Mouse (Mus musculus) cerebellum, adult 18-20 months (tissue): ENCODE measurements around the gene Pinlyp.
"Not testable (repeated sequence)": the region's sequence is repeated elsewhere in the genome, so short reads cannot be mapped to it uniquely, and the experiment has no call there.

Experiments
- DNase-seq, 2 experiments: peaks; one replicate each; pipeline ENCODE4 v3.0.0; 2021

Pinlyp gene

DNA sequence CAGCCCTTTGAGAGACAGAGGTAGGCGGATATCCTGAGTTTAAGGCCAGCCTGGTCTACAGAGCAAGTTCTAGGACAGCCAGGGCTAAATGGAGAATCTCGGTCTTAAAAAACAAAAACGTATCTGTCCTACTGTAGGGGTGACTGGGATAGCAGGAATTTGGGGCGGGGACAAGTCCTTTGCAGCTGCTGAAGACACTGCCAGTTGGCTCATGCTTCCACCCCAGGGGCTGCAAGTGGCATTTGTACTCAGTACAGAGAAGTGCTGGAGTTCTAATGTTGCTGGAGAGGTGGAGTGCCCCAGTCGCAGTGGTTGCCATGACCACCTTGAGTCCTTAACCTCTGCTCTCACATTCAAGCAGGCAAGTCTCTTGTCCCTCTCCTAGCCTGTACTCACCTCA is 23.1 kb downstream of the Pinlyp start:
- no peak for DNase-seq

DNA sequence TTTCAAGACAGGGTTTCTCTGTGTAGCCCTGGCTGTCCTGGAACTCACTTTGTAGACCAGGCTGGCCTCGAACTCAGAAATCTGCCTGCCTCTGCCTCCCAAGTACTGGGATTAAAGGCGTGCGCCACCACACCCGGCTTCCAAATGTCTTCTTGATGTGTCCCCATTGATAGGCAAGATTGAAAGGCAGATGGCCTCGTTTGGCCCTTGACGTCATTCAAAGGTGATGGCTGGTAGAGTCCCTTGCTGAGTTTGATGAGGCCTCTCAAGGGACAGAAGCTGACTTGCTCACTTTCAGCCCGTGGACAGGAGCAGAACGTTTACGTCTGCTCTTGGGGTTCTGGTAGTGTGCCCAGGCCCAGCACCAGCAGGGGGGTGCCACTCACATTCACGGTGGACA is 25.9 kb downstream of the Pinlyp start:
- not testable (repeated sequence) for DNase-seq

DNA sequence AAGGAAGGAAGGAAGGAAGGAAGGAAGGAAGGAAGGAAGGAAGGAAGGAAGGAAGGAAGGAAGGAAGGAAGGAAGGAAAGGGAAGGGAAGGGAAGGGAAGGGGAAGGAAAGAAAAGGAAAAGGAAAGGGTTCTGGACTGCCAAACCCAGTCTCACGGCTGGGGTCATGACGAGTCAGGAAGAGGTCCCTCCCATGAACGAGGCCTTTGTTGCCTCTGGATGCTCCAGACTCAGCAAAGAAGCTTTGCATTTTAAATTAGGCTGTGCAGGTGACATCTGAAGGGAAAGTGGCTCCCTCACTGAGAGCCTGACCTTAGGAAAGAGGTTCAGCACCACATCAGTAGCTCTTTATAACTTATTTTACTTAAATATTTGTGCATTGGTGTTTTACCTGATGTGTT is 26.8 kb downstream of the Pinlyp start:
- DNase-seq = no peak

DNA sequence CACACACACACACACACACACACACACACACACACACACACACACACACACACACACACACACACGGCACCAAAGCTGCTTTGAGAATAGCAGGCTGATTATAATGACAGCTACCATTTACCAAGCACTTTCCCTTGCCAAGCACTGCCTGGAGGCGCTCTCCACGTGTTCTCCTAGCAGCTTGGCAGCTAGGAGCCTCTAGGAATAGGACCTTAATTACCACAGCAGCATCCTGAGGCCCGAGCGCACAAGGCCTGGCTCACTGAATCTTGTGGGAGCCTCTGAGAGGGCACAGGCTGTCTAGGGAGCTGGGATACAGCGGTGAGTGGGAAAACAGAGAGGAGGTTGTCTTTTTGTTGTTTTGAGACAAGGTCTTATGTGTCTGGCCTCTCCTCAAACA is 28.3 kb downstream of the Pinlyp start:
- no peak for DNase-seq

DNA sequence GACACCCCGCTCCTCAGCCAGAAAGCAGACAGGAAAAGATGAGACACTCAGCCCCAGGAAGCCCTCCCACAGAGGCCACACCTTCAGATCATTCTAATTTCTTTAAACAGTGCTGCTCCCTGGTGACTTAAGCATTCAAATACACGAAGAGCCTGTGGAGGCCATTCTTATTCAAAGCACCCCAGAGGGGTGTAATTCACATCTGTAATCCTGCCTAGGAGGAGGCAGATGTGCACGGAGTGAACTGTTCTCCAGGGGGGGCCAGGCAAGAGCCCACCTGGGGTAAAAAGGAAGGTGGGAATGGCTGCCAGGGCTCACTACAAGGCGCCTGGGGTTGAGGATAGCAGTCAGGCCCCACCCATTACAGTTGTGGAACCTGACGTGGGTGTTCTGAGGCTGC is 28.8 kb downstream of the Pinlyp start:
- DNase-seq = no peak

DNA sequence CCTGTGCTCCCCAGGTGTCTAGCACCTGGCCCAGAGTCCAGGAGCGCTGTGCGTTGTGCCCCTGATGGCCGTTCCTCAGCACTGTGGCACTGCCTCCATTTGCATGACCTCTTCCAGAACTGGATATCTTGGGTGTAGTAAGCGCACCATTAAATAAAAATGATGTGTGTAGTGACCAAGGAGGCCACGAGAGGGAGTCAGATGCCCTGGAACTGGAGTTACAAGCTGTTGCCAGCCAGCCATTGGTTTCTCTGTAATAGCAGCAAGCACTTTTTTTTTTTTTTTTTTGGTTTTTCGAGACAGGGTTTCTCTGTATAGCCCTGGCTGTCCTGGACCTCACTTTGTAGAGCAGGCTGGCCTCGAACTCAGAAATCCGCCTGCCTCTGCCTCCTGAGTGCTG is 29.6 kb downstream of the Pinlyp start:
- DNase-seq = peak; percentile 59 to 63

DNA sequence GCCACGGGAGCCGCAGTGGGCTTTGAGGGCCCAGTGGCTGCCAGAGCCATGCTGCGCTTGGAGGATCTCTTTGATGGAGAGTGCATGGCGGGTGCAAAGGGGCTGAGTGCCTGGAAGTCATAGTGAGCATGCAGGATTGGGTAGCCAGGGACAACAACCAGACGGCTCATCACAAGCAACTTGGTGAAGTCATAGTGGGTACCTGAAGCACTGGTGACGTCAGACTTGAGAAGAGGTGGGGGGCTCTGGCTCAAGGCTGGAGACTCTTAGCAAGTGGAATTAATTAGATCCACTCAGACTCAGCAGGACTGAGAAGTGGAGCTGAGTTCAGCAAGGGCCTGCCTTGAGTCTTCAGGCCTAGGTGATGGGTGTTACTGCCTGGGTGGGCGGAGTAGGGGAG is 33.6 kb downstream of the Pinlyp start, which contains the start of gene AC161166.1:
Gene AC161166.1 (minus strand): TSS at position 101 of the 400 bp plus-strand sequence.
- DNase-seq = no peak

DNA sequence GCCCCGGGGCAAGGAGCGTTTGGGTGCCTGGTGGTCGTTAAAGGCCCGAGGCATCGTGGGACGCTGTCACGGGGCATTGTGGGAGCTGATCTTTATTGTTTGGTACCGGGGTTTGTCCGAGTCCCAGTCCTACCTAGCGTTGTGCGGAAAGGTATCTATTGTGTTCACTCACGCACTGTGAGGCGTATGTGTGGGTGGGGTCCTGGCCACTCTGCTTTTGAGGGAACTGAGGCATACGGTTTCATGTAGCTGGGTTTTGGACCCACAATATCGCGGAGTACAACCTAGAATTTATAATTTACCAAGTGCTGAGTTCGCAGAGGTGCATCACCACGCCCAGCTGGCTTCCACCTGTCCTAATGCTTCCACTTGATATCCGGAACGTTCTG is 38.2 kb downstream of the Pinlyp start:
- DNase-seq = no peak

DNA sequence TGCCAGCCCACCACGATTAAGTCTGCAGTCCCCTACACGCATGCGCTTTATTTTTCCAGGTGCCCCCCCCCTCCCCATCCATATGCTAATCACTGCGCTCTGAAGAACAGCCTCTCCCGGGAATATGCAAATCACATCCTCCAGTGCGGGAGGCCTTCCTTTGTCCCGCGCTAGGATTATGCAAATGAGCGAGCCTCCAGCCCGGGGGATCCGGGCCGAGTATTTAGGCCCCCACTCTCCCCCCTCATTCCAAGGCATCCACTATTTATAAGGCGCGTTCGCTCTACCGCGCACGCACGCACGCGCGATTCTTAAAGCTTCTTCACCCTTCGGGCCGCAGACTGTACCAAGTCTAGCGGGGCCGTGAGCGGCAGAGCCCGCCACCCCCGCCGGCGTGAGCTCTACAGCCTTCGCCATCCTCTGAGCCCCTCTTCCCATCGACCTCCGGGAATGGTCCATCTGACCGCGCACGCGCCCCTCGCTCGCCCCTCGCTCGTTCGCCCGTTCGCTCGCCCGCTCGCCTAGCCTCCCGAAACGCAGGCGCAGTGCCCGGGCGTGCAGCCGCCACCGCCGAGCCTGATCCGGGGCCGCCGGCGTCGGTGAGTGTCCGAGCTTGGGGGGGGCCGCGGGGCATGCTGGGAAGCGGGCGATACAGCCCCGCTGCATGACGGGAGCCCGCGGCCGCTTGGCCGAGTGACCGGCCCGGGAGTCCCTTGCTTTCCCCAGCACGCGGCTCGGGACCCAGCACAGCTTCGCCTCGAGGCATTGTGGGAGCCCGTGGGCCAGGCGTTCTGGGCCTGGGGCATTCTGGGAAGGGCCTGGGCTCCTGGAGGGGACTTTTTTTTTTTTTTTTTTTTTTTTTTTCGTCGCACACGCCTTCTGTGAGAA is 38.8 kb downstream of the Pinlyp start, which contains the start of gene Zfp428:
Gene Zfp428 (plus strand): TSS at position 169 of the 888 bp plus-strand sequence.
- DNase-seq = peak; percentile 83 to 93

DNA sequence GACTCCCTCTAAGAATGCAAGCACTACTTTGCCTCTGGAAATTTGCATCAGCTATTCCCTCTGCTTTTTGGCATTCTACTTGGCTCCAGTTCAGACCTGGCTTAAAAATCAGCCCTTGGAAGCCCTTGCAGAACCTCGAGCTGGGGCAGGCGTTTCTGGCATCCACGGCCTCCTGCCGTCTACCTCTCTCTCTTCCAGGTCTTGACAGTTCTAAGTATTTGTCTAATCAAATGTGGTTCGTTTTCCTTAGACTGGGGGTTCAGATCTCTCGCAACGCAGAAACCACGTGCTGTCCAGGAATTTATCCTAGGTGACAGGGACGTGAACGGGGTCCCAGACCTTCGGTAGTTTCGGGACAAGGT is 39.5 kb downstream of the Pinlyp start:
- DNase-seq = peak; percentile 76 to 78

DNA sequence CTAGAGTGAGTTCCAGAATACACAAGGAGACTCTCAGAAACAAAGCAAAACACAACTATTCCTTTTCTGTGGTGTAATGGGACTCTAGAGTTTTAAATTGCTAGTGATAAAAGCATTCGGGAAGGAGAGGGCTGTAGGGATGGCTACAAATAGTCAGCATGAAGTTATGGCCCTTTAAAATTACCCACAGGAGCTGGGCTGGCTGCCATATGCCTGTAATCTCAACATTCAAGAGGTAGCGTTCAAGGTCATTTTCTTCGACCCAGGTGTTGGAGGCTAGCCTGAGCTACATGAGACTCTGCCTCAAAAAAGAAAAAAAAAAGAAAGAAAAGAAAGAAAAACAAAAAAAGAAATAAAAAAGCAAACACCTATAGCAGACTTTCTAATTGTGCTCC is 39.9 kb downstream of the Pinlyp start:
- DNase-seq = peak in 1 of 2 experiments; percentile 53

DNA sequence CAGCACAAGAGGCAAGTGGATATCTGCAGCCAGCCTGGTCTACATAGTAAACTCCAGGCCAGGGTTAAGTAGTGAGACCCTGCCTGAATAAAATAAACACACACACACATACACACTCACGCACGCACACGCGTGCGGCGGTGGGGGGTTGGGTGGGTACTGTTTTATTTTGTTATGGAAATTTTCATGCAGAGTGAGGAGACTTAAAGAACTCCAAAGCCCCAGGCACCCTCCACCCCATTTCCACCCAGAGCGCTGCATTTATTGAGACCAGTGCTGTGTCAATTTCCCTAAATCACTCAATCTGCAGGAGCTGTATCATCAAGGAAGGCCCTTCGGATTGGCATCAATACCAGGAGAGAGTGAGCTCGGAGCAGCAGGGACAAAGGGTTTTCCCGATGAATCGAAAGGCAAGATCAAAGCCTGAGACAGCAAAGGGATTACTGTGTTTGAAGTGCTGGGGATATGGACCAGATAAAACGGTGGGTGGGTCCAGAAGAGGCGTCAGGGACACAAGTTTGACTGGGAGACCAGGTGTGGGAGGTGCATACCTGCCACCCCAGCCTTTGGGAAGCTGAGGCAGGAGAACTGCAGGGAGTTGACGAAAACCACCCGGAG is 40.4 kb downstream of the Pinlyp start:
- no peak for DNase-seq

DNA sequence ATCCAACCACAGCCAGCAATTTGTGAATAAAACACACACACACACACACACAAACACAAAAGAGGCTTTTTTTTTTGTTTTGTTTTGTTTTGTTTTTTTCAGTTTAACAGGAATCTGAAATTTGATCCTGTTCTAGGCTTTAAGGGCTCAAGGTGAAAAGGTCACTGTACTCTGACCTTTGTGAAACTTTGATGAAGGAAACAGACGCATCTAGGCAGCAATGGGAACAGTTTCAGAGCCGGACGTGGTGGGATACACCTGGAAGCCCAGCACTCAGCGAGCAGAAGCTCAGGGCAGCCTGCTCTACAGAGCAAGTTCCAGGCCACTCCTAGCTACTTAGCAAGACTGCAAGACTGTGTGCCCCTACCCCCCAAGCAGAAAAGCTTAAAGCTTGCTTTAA is 41.0 kb downstream of the Pinlyp start:
- no peak for DNase-seq

DNA sequence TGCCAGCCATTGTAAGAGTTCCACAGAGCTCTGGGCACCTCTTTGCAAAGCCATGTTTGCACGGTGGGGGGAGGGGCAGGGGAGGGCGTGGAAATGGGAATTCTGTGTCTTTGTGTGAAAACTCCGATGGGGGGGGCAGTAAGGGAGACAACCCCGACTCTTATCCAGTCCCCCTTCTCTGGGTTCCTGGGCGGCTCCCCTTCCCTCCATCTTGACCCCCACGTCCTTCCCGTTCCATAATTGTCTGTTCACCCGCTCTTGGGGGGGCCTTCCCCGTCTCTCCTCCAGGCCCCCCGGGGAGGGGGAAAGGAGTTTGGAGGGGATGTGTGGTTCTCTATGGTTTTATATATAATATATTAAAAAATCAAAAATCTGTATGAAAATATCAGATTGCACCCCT is 41.9 kb downstream of the Pinlyp start:
- no peak for DNase-seq

DNA sequence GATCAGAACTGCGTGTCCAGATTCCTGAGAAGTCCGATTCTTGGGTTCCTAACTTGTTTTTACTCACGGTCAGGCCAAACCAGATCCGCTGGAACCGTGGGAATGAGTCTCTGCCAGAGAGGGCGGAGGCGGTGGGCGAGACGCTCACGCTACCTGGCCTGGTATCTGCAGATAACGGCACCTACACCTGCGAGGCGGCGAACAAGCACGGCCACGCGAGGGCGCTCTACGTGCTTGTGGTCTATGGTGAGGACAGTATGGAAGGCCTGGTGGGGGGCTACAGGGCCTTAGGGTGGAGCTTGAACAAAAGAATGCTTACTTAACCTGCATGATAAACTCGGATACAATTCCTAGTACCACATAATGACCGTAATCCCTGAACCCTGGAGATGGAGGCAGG is 44.4 kb downstream of the Pinlyp start:
- peak in 1 of 2 experiments; percentile 50 for DNase-seq

DNA sequence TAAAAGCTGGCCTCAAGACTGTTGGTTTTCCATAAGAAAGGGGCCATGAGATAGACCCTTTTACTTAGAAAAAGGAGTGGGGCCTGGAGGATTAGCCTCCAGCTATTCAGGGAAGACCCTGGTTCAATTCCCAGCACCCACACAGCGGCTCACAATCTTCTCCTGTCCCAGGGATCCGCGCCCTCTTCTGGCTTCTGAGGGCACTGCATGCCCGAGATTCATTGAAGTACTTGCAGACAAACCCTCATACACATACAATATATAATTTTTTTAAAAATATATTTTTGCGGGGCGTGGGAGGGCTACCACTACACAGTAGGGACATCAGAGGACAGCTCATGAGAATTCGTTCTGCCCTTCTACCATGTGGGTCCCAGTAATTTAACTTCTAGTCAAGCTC is 45.0 kb downstream of the Pinlyp start:
- DNase-seq = peak in 1 of 2 experiments; percentile 48

DNA sequence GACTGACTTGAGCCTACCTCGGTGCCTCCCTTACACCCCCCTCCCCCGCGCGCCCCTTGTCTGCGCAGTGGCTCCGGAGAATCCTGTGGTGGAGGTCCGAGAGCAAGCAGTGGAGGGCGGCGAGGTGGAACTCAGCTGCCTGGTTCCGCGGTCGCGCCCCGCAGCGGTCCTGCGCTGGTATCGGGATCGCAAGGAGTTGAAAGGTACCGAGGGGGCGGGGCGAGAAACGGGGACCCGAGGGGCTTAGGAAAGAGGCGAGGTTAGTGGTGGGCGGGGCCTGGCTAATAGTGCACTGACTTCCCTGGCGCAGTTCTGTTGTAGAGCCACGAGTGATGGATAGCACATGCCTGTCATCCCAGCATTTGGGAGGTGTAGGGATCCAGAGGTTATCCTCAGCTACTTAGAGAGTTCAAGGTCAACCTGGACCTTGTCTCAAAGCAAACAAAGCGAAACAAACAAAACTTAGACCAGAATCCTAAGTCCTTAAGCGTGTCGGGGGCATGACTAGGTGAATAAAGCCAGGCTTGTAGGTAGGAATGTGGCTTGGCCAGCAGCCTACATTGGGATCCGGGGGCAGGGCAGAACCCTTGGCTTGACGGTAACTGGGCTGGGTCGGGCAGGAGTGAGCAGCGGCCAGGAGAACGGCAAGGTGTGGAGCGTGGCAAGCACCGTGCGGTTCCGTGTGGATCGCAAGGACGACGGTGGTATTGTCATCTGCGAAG is 45.9 kb downstream of the Pinlyp start:
- DNase-seq = no peak
